Mouse (Mus musculus) heart, adult 8-10 months (tissue): Measurements from ENCODE around the gene Trafd1. TPM values are rescaled to one million over a fixed set of nuclear protein-coding genes. Genes with fewer than 3 reads are reported as not detected.

ENCODE experiments used
- DNase-seq: peaks from one replicate; pipeline ENCODE4 v3.0.0; 2022; ENCODE audit warnings: low spot score
- total RNA-seq, 4 experiments: library from RNA; stranded (reverse); gene quantifications; 2 replicates each; pipeline ENCODE4 v1.2.4; 2022

The Trafd1 gene
- 10 to 100 TPM; 52.5 to 62.3 (median 57.9) TPM for total RNA-seq

DNA sequence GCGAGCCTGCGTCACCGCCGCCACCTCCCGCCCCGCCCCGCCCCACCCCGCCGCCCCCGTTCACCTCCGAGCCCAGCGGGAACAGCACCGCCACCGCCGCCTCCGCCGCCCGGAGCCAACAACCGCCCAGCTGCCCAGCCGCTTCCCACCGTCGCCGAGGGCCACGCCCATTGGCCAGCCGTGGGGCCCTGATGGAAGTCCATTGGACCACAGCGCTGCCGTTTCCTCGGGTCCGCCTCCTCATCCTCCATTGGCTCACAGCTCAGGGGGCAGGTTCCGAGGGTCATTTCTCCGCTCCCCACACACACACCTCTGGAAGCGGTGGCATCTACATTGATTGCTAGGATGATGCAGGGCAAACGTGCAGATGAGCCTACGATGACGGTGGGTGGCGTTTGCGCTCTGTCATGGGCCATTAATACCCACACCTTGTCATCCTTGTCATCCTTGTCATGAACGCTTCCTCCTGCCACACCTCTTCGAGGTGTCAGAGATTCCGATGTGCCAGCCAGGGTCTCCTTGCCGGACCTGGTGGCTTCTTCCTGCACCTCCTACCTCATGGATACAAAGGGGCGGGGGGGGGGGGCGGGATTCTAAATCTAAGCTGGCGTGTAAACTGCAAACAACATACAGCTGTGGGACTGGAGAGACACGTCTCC, at the start of gene Trafd1:
Gene Trafd1 (minus strand): TSS at position 172 of the 659 bp plus-strand sequence.
- peak; percentile 95 for DNase-seq

- DNase-seq: no peak
Observed at GRCm38 (mm10) chr5:121428954-121429353, 43.5 kb upstream of the Trafd1 start.

DNA sequence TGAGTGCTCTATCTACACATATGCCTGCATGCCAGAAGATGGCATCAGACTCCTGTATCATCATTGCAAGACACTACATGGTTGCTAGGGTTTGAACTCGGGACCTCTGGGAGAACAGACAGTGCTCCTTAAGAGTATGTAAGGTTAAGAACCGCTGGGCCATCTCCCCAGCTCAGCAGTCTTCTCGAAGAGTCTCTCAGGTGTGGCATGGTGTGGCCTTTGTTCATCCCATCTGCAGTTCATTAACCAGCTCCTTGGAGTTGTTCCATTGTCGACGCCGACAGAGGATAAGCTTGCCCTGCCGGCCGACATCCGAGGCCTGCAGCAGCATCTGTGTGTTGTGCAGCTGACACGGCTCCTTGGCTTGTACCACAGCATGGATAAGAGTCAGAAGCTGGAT, 37.9 kb upstream of the Trafd1 start:
- no peak for DNase-seq

DNA sequence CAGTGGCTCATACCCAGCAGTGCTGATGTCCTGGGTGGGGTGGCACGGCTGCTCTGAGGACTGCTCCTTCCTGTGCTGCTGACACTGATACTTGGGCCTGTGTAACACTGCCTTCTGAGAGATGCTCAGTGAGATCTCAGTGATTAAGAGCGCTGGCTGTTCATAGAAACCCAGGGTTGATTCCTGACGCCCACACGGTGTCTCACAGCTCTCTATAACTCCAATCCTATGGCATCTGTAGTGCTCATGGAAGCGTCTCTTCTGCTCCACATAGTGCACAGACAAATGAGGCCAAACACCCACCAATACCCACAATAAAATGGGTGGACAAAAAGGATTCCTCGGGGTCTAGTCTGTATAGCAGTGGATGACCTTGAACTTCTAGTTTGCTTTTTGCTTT, 37.4 kb upstream of the Trafd1 start:
- DNase-seq: no peak

DNA sequence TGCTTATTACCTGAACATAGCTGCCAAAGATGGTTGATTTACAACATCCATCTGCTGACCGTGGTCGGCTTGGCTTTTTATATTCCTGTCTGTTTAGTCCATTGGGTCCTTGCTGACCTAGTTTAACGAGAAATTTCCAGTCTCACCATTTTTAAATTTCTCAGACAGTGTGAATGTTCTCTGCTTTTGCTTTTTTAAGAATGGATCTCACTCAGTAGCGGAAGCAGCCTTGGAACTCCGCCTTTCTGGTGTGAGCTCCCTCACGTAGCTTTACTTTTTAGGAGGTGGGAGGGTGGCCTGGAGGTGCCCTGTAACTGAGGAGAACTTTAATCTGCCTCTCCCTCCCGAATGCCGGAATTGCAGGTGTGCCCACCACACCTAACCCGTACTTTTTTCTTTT, 35.3 kb upstream of the Trafd1 start:
- no peak for DNase-seq

GRCm38 (mm10) chr5:121410975-121411374, 25.5 kb upstream of the Trafd1 start:
- DNase-seq: no peak

DNA sequence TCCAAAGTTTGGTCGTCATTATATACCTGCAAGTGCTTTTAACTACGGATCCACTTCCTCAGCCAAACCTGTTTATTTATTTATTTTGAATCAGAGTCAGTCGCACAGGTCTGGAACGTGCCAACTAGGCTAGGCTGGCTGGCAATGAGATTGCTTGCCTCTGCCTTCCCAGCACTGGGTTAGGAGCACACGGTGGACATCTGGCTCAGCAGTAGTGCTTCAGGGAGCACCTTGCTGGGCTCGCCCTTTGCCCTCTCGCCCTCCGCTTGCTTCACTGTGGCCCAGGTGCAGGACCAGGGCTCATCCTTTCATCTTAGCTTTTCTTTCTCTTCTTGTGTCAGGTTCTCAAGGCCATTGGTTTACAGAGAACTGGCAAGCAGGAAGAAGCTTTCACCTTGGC, 22.4 kb upstream of the Trafd1 start:
- DNase-seq: no peak

DNA sequence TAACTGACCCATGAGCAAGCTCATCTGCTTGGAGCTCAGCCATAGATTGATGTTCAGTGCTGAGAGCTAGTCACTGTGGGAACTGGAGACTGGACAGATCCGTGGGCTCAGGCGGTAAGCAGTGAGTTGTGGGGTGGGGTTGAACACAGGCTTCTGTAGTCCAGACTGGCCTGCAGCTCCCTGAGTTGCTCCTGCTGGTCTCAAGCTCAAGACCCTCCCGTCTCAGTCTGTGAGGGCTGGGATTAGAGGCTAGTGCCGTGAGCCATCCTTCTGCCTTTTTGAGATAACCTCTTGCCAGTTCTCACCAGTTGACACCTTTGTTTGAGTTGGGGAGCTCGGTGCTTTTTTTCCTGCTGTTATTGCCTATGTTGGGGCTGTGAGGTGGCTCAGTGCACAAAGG, 15.4 kb upstream of the Trafd1 start:
- DNase-seq: no peak

DNA sequence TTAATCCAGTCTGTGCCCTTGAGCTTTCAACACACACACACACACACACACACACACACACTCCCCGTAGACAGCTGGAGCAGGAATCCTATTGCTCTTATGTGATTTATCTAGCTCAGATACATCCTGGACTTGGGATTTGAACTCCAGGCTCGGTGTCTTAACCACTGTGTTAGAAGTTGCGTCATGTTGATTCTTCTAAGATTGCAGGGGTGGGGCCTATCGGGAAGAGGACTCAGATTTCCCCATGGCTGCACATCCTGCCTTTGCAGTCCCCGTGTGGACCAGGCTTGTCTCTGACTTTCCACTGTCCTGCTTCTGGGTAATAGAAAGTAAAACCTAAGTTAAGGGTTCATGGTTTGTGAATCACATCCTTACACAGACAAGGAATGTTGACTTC, 14.6 kb upstream of the Trafd1 start:
- no peak for DNase-seq

DNA sequence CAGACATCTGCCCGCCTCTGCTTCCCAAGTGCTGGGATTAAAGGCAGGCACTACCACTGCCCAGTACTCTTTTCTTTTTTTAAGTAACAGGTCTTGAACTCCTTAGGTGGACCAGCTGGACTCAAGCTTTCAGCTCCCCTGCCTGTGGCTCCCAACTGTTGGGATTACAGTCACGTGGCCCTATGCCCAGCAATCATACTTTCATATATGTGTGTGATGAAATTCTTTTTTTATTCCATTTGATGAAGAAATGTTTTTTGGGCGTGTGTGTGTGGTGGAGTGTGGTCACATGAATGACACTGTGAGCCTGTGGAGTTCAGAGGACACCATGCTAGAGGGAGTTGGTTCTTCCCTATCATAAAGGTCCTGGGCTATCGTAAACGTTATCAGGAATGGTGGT, 14.1 kb upstream of the Trafd1 start:
- no peak for DNase-seq

- DNase-seq: no peak
Observed at GRCm38 (mm10) chr5:121398965-121399462, 13.6 kb upstream of the Trafd1 start.

- DNase-seq: no peak
Observed at GRCm38 (mm10) chr5:121398146-121398964, 12.9 kb upstream of the Trafd1 start.

- peak; percentile 89 for DNase-seq
Observed at GRCm38 (mm10) chr5:121397187-121398145, 12.0 kb upstream of the Trafd1 start, which contains the start of gene Naa25. Naa25 (plus strand) TSS chr5:121397936.

- no peak for DNase-seq
Observed at GRCm38 (mm10) chr5:121395621-121396020, 10.2 kb upstream of the Trafd1 start.

GRCm38 (mm10) chr5:121393402-121393801, 8.0 kb upstream of the Trafd1 start:
- no peak for DNase-seq

- peak; percentile 64 for DNase-seq
Observed at GRCm38 (mm10) chr5:121392667-121393380, 7.4 kb upstream of the Trafd1 start.

DNA sequence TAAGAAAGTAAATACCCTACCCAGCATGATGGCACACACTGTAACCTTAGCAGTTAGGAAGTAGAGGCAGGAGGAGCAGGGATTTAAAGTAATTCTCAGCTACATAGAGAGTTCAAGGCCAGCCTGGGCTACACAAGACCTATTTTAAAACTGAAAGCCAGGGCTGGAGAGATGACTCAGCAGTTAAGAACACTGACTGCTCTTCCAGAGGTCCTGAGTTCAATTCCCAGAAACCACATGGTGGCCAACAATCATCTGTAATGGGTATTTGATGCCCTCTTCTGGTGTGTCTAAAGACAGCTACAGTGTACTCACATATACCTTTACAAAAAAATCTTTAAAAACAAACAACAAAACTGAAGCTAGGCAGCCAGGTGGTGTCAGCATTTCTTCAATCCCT, 4.3 kb upstream of the Trafd1 start:
- DNase-seq: no peak

DNA sequence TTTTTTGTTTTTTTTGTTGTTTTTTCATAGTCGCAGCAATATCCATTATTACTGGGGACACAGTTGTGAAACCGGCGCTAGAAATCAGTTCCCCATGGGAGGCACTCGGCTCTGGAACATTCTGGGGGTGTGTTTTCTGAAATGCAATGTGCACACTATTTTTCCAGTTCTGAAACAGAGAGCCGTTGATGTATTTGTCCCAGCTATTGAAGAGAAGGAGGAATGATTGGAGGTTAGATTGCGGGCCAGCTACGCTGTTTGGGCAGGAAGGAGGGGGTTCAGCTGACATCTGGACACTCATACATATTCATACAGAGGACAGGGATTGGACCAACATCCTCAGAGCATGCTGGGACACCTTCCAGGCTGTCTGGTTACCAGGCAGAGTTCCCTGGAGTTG, 3.7 kb upstream of the Trafd1 start:
- DNase-seq: no peak

DNA sequence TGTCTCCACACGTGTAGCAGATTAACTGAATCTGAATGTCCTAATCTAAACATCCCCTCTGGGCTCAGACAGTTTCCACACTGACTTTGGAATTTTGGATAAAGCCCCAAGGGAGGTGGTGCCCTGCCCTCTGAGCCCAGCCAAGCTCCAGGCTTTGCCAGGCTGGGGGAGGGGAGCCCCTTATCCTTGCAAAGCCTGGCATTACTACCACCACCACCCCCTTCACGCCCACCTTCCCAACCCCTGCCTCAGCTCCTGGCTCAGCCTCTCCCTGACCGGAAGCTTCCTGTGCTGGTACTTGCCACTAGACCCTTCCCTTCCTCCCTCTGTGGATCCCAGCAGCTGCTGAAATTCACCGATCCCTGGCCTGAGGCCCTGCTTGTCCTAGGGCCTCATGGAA, 1.7 kb upstream of the Trafd1 start:
- DNase-seq: no peak

GRCm38 (mm10) chr5:121386120-121386909, 883 bp upstream of the Trafd1 start:
- no peak for DNase-seq
